20 mouse cellular contexts compared by ENCODE assay signal in genomic region chr10:80819406-80819805, GRCm38 (mm10). TPM values are rescaled to one million over a fixed set of nuclear protein-coding genes. Genes with fewer than 3 reads are reported as not detected.
DNase-seq lines count a peak whose midpoint lies in the region; ATAC-seq lines count a peak whose summit lies in the region.
"Had no signal": no experiment of that assay in that cellular context is flagged by ENCODE, and none has a peak within 500 bp of the region (broad histone marks: within the 10 kb centered on the region; RNA-seq: fewer than 3 reads in every experiment).

No protein-coding gene starts in this region.

- no peak overlapping the region for H3K27ac ChIP-seq in kidney, embryonic 16.5 days (ENCODE audit: low read length)
- H3K27ac ChIP-seq in liver, embryonic 15.5 days (replicated peaks): peak overlapping the region; percentile 94
- H3K27ac ChIP-seq: embryonic facial prominence, embryonic 13.5 days; limb, embryonic 12.5 days; midbrain, embryonic 15.5 days had no signal

- no peak overlapping the region for H3K9ac ChIP-seq in kidney, embryonic 16.5 days (replicated peaks; ENCODE audit: low read length)
- H3K9ac ChIP-seq in liver, embryonic 15.5 days: peak overlapping the region; percentile 22; the same call in 1 of the 2 replicates
- H3K9ac ChIP-seq: embryonic facial prominence, embryonic 13.5 days; limb, embryonic 12.5 days; midbrain, embryonic 15.5 days had no signal

- H3K27me3 ChIP-seq in kidney, embryonic 16.5 days (ENCODE audit: insufficient read depth, low read length): no peaks in the 10 kb centered on the region
- 0 out of 2 replicates have a peak, but pooled peaks cover 3% of the 10 kb centered on the region for H3K27me3 ChIP-seq in liver, embryonic 15.5 days
- H3K27me3 ChIP-seq: embryonic facial prominence, embryonic 13.5 days; limb, embryonic 12.5 days; midbrain, embryonic 15.5 days had no signal

- no peak overlapping the region for H3K4me2 ChIP-seq in kidney, embryonic 16.5 days (replicated peaks; ENCODE audit: low read depth, low read length)
- H3K4me2 ChIP-seq in liver, embryonic 15.5 days: peak overlapping the region; percentile 49
- H3K4me2 ChIP-seq: embryonic facial prominence, embryonic 13.5 days; limb, embryonic 12.5 days; midbrain, embryonic 15.5 days had no signal

- no peak overlapping the region for H3K4me3 ChIP-seq in kidney, embryonic 16.5 days (ENCODE audit: low read length)
- H3K4me3 ChIP-seq in liver, embryonic 15.5 days (replicated peaks): no peak overlapping the region
- H3K4me3 ChIP-seq: embryonic facial prominence, embryonic 13.5 days; limb, embryonic 12.5 days; midbrain, embryonic 15.5 days had no signal

- no peaks in the 10 kb centered on the region for H3K9me3 ChIP-seq in kidney, embryonic 16.5 days (ENCODE audit: low read length)
- H3K9me3 ChIP-seq in liver, embryonic 15.5 days (replicated peaks): no peaks in the 10 kb centered on the region
- H3K9me3 ChIP-seq: embryonic facial prominence, embryonic 13.5 days; limb, embryonic 12.5 days; midbrain, embryonic 15.5 days had no signal

- no peak for ATAC-seq in kidney, embryonic 16.5 days (ENCODE audit: low FRiP score, low TSS enrichment)
- no peak for ATAC-seq in liver, embryonic 15.5 days (ENCODE audit: insufficient read depth)
- ATAC-seq in megakaryocyte progenitor cell, adult 5-6 weeks (replicated peaks; ENCODE audit: poor library complexity): no peak
- ATAC-seq: forebrain, embryonic 14.5 days; midbrain, embryonic 15.5 days had no signal

- 54% methylated on average over 3 of the region's 3 CpGs for WGBS in kidney, embryonic 16.5 days
- 47% methylated on average over 3 of the region's 3 CpGs for WGBS in liver, embryonic 15.5 days (ENCODE audit: insufficient replicate concordance)

- H3K4me1 ChIP-seq in kidney, embryonic 16.5 days (ENCODE audit: insufficient read depth, low read length): peaks cover 6% of the 10 kb centered on the region; the same call in 1 of the 2 replicates
- H3K4me1 ChIP-seq in liver, embryonic 15.5 days (replicated peaks): peaks cover 61% of the 10 kb centered on the region
- H3K4me1 ChIP-seq: embryonic facial prominence, embryonic 13.5 days; limb, embryonic 12.5 days; midbrain, embryonic 15.5 days had no signal

- DNase-seq in kidney, adult 11 months: peak; percentile 79
- peak; percentile 77 to 79 for DNase-seq in kidney, adult 8-10 months
- peak; percentile 75 to 87 for DNase-seq in kidney, postnatal 25 days
- DNase-seq in layer of hippocampus, postnatal 25 days (ENCODE audit: extremely low spot score in 1 of 2, low spot score in 1 of 2): no peak
- DNase-seq in heart, postnatal 36 days: no peak
- DNase-seq: adrenal gland, postnatal 25 days; cerebellum, adult 9-10 months; gastrocnemius, postnatal 25 days; heart, postnatal 10 days; spleen, adult 18-20 months; thymus, postnatal 25 days had no signal

- intact Hi-C loops in heart, postnatal 36 days (cut with DNase I): no loop called here

- H3K36me3 ChIP-seq in kidney, embryonic 16.5 days (ENCODE audit: insufficient read depth, low read length): no peaks in the 10 kb centered on the region
- H3K36me3 ChIP-seq in liver, embryonic 15.5 days (replicated peaks): no peaks in the 10 kb centered on the region
- H3K36me3 ChIP-seq: embryonic facial prominence, embryonic 13.5 days; limb, embryonic 12.5 days; midbrain, embryonic 15.5 days had no signal

RNA-seq across cellular contexts. Expression of gene Jsrp1, which starts 6.1 kb away (rescaled TPM):
- 4.5 and 4.6 TPM in 2 replicates for polyA plus RNA-seq in kidney, embryonic 16.5 days (2015; fragmentation: Nextera tagmentation; extraction: Ambion mirVana)
- polyA plus RNA-seq in liver, embryonic 15.5 days (2015; fragmentation: Nextera tagmentation; extraction: Ambion mirVana): 0.97 and 1.3 TPM in 2 replicates
- total RNA-seq in megakaryocyte progenitor cell, adult 5-6 weeks (2015): not detected in 2 replicates
- total RNA-seq in megakaryocyte progenitor cell, adult 5-6 weeks (2017): not detected in 2 replicates
- total RNA-seq in layer of hippocampus, postnatal 25 days (2021): 1 to 10 TPM; 2.5 to 3.5 TPM
- total RNA-seq in heart, postnatal 36 days (2021): under 1 TPM in 1 of 2 experiments, not detected in 1; 0.46 TPM
- total RNA-seq: megakaryocyte, adult 5-6 weeks had no signal

RNA-seq across cellular contexts. Expression of gene Oaz1, which starts 7.0 kb away (rescaled TPM):
- 1,744 and 2,086 TPM in 2 replicates for polyA plus RNA-seq in kidney, embryonic 16.5 days (2015; fragmentation: Nextera tagmentation; extraction: Ambion mirVana)
- 1,470 and 1,719 TPM in 2 replicates for polyA plus RNA-seq in liver, embryonic 15.5 days (2015; fragmentation: Nextera tagmentation; extraction: Ambion mirVana)
- total RNA-seq in megakaryocyte progenitor cell, adult 5-6 weeks (2015): 1,168 and 1,276 TPM in 2 replicates
- total RNA-seq in megakaryocyte progenitor cell, adult 5-6 weeks (2017): 222 and 291 TPM in 2 replicates
- 100 to 1,000 TPM; 491 to 550 TPM for total RNA-seq in layer of hippocampus, postnatal 25 days (2021)
- total RNA-seq in heart, postnatal 36 days (2021): 100 to 1,000 TPM; 850 to 884 TPM

RNA-seq across cellular contexts. Expression of gene Amh, which starts 14.4 kb away (rescaled TPM):
- 0.70 TPM in 1 of 2 replicates, not detected in the other for polyA plus RNA-seq in kidney, embryonic 16.5 days (2015; fragmentation: Nextera tagmentation; extraction: Ambion mirVana)
- polyA plus RNA-seq in liver, embryonic 15.5 days (2015; fragmentation: Nextera tagmentation; extraction: Ambion mirVana): 0.10 and 0.12 TPM in 2 replicates
- total RNA-seq in megakaryocyte progenitor cell, adult 5-6 weeks (2015): not detected in 2 replicates
- 0.14 TPM in 1 of 2 replicates, not detected in the other for total RNA-seq in megakaryocyte progenitor cell, adult 5-6 weeks (2017)
- 1 to 10 TPM; 2.3 to 3.2 TPM for total RNA-seq in layer of hippocampus, postnatal 25 days (2021)
- under 1 TPM; 0.22 to 0.53 TPM for total RNA-seq in heart, postnatal 36 days (2021)
- total RNA-seq: megakaryocyte, adult 5-6 weeks had no signal
- polyA plus RNA-seq: embryonic facial prominence, embryonic 13.5 days; limb, embryonic 12.5 days; lung, embryonic 16.5 days had no signal

RNA-seq across cellular contexts. Expression of gene Plekhj1, which starts 21.0 kb away (rescaled TPM):
- polyA plus RNA-seq in kidney, embryonic 16.5 days (2015; fragmentation: Nextera tagmentation; extraction: Ambion mirVana): 123 and 129 TPM in 2 replicates
- 73.6 and 83.0 TPM in 2 replicates for polyA plus RNA-seq in liver, embryonic 15.5 days (2015; fragmentation: Nextera tagmentation; extraction: Ambion mirVana)
- 64.8 and 78.7 TPM in 2 replicates for total RNA-seq in megakaryocyte progenitor cell, adult 5-6 weeks (2015)
- total RNA-seq in megakaryocyte progenitor cell, adult 5-6 weeks (2017): 32.6 and 43.9 TPM in 2 replicates
- total RNA-seq in layer of hippocampus, postnatal 25 days (2021): 10 to 100 TPM; 63.6 to 71.6 TPM
- total RNA-seq in heart, postnatal 36 days (2021): 10 to 100 TPM; 29.3 to 31.3 TPM

RNA-seq across cellular contexts. Expression of gene Sf3a2, which starts 21.4 kb away (rescaled TPM):
- polyA plus RNA-seq in kidney, embryonic 16.5 days (2015; fragmentation: Nextera tagmentation; extraction: Ambion mirVana): 71.2 and 87.3 TPM in 2 replicates
- 31.3 and 32.8 TPM in 2 replicates for polyA plus RNA-seq in liver, embryonic 15.5 days (2015; fragmentation: Nextera tagmentation; extraction: Ambion mirVana)
- total RNA-seq in megakaryocyte progenitor cell, adult 5-6 weeks (2015): 74.9 and 78.4 TPM in 2 replicates
- 11.5 and 19.0 TPM in 2 replicates for total RNA-seq in megakaryocyte progenitor cell, adult 5-6 weeks (2017)
- 10 to 100 TPM; 46.2 to 52.0 TPM for total RNA-seq in layer of hippocampus, postnatal 25 days (2021)
- 10 to 100 TPM; 29.5 to 29.7 TPM for total RNA-seq in heart, postnatal 36 days (2021)

Comparison
In these comparisons a context has a peak if more than half of its experiments do, and no peak if none do; other contexts are left out.
1. DNase-seq: peak in kidney, adult 11 months (single experiment), kidney, adult 8-10 months (2 of 2) and kidney, postnatal 25 days (2 of 2); none in layer of hippocampus, postnatal 25 days (0 of 2) and heart, postnatal 36 days (0 of 2).